Mouse (Mus musculus) lung, adult 2 months (tissue): ENCODE data around the gene Socs4.

ENCODE experiments used
- CTCF ChIP-seq: fragments of 200-500 bp; IDR thresholded peaks from 2 replicates; pipeline ENCODE4 v1.5.1; 2011; ENCODE audit warnings: mild to moderate bottlenecking, low read length, control low read depth; ENCODE audit not compliant: insufficient read depth
- POLR2A ChIP-seq: fragments of 200-500 bp; IDR thresholded peaks from 2 replicates; pipeline ENCODE4 v1.6.1; 2011; ENCODE audit warnings: low read depth, mild to moderate bottlenecking, control low read depth, low read length, borderline replicate concordance; ENCODE audit errors: extremely low read depth

DNA sequence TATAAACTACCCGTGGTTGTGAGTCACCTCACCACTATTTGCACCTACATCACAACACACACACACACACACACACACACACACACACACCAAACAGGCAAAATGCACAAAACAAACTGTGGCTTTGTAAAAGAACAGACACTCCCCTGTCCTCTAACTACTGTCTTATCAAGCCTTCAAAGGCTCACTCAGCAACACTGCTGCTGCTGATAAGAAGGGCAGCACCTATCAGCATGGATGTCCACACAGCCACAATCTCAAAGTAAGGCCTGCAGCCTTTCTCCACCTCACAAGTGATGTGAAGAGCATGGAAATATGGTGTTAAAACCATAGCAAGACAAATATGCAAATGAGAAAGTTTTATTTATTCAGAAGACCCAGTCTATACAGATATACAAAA, 36.1 kb upstream of the Socs4 start:
- TF ChIP-seq POLR2A (no peak), CTCF (no peak)
